Mouse (Mus musculus) embryonic facial prominence, embryonic 11.5 days (tissue): ENCODE data around the gene Prss54. TPM values are rescaled to one million over a fixed set of nuclear protein-coding genes. Genes with fewer than 3 reads are reported as not detected.
"Not testable (repeated sequence)": the region's sequence is repeated elsewhere in the genome, so short reads cannot be mapped to it uniquely, and the experiment has no call there.

ENCODE experiments used
- ATAC-seq: fragments of 200-750 bp; cut with Nextera tagmentation; replicated peaks from 2 replicates; pipeline ENCODE4 v1.8.0; 2017; ENCODE audit warnings: low read depth; ENCODE audit not compliant: insufficient number of reproducible peaks, low FRiP score, low TSS enrichment
- DNase-seq: peaks from one replicate; pipeline ENCODE4 v3.0.0-alpha.2; 2015; ENCODE audit warnings: low spot score
- H3K27ac ChIP-seq: fragments of 300-500 bp; sonication (generic); replicated peaks from 2 replicates; pipeline ENCODE4 v1.5.1; 2014; ENCODE audit warnings: mild to moderate bottlenecking, low read depth, low read length, control low read depth
- H3K27me3 ChIP-seq: fragments of 300-500 bp; sonication (generic); 2 replicates; pipeline ENCODE4 v1.6.1; 2014; ENCODE audit warnings: mild to moderate bottlenecking, low read length, moderate library complexity, mixed read lengths; ENCODE audit not compliant: control insufficient read depth, insufficient read depth
- H3K36me3 ChIP-seq: fragments of 300-500 bp; sonication (generic); replicated peaks from 2 replicates; pipeline ENCODE4 v1.6.1; 2014; ENCODE audit warnings: low read depth, mild to moderate bottlenecking, low read length, moderate library complexity, mixed read lengths; ENCODE audit not compliant: control insufficient read depth, insufficient read depth
- H3K4me1 ChIP-seq: fragments of 300-500 bp; sonication (generic); 2 replicates; pipeline ENCODE4 v1.6.1; 2014; ENCODE audit warnings: low read length, mixed read lengths; ENCODE audit not compliant: control insufficient read depth, insufficient read depth
- H3K4me2 ChIP-seq: fragments of 300-500 bp; sonication (generic); 2 replicates; pipeline ENCODE4 v1.6.1; 2014; ENCODE audit warnings: low read depth, mild to moderate bottlenecking, control low read depth, low read length, moderate library complexity
- H3K4me3 ChIP-seq: fragments of 300-500 bp; sonication (generic); 2 replicates; pipeline ENCODE4 v1.5.1; 2014; ENCODE audit warnings: low read depth, low read length, control low read depth
- H3K9ac ChIP-seq: fragments of 300-500 bp; sonication (generic); replicated peaks from 2 replicates; pipeline ENCODE4 v1.6.1; 2014; ENCODE audit warnings: mild to moderate bottlenecking, control low read depth, low read length
- H3K9me3 ChIP-seq: fragments of 300-500 bp; sonication (generic); replicated peaks from 2 replicates; pipeline ENCODE4 v1.6.1; 2016; ENCODE audit warnings: mild to moderate bottlenecking, low read length, inconsistent platforms, mixed read lengths; ENCODE audit not compliant: control insufficient read depth
- WGBS: fragments of 180-500 bp; shearing (Covaris S2); extraction: QIAGEN DNeasy Blood & Tissue Kit; methylation state at CpG from one replicate; pipeline ENCODE4 v1.1.7; 2014; 5-methylcytosine and 5-hydroxymethylcytosine counted together
- polyA plus RNA-seq: library from polyadenylated mRNA; unstranded; fragments of >200 nt; fragmentation: Nextera tagmentation; extraction: Ambion mirVana; gene quantifications from 2 replicates; pipeline ENCODE4 v1.2.1, GENCODE M21; 2014

The Prss54 gene
- polyA plus RNA-seq, 1 experiment from 2014 or later: not detected

DNA sequence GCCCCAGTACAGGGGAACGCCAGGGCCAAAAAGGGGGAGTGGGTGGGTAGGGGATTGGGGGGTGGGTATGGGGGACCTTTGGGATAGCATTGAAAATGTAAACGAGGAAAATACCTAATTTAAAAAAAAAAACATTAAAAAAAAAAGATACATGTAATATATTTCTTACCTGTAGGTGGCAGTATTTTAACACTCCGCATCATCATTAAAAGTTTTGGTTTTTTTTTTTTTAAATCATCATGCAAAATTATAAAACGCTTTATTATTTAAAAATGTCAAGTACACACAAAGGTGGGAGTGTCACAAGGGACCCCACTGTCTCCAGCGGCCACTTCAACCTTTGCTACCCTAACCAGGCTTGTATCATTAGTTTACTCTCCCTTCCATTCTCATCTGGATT, 30.4 kb upstream of the Prss54 start:
- ATAC-seq: not testable (repeated sequence)
- WGBS: 26% methylated on average over 4 of the region's 5 CpGs

DNA sequence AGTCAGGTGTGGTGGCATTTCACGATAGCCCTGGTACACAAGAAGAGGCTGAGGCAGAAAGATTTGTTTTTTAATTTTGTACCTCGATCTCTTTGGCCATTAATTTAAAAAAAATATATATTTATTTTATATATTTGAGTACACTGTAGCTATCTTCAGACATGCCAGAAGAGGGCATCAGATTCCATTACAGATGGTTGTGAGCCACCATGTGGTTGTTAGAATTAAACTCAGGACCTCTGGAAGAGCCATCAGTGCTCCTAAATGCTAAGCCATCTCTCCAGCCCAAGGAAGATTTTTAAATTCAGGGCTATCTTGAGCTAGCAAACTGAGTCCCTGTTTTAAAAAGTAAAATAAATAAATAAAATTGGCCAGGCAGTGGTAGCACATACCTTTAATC, 26.0 kb upstream of the Prss54 start:
- Histone ChIP-seq H3K4me2 (no peak overlapping the region), H3K9ac (no peak overlapping the region), H3K27ac (no peak overlapping the region), H3K36me3 (no peaks in the 10 kb centered on the region), H3K4me3 (no peak overlapping the region), H3K27me3 (no peaks in the 10 kb centered on the region), H3K9me3 (no peaks in the 10 kb centered on the region), H3K4me1 (no peaks in the 10 kb centered on the region)
- no peak for DNase-seq
- no peak for ATAC-seq
- WGBS: 66% methylated on average over 2 of the region's 2 CpGs

More for the DNA sequence above, 30.4 kb upstream of the Prss54 start:
- not testable (repeated sequence) for H3K9me3 ChIP-seq, H3K4me3 ChIP-seq, H3K4me2 ChIP-seq, H3K4me1 ChIP-seq, H3K36me3 ChIP-seq, H3K27me3 ChIP-seq, H3K27ac ChIP-seq, DNase-seq, H3K9ac ChIP-seq

DNA sequence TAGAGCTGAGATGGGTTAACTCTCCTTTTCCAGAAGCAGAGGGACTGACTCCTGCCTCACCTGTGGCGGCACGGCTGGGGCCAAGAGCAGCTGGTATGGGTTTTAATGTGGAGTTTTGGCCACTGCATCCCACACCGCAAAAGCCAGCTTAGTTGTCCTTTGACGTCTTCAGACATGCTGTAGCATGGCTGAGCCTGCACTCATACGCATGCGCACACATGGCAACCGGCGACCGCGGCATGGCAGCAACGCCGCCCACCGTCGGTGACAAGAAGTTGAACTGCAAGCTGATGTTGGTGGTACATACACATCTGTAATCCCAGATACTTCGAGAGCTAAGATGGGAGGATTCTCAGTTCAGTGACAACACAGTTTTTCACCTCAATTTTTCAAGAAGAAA, 25.2 kb upstream of the Prss54 start:
- Histone ChIP-seq H3K27ac (no peak overlapping the region), H3K4me1 (no peaks in the 10 kb centered on the region), H3K4me2 (no peak overlapping the region), H3K9me3 (no peaks in the 10 kb centered on the region), H3K36me3 (no peaks in the 10 kb centered on the region), H3K4me3 (no peak overlapping the region), H3K27me3 (no peaks in the 10 kb centered on the region), H3K9ac (no peak overlapping the region)
- DNase-seq (no peak), ATAC-seq (no peak; the same call in 1 of the 2 replicates)
- 76% methylated on average over 15 of the region's 15 CpGs for WGBS

DNA sequence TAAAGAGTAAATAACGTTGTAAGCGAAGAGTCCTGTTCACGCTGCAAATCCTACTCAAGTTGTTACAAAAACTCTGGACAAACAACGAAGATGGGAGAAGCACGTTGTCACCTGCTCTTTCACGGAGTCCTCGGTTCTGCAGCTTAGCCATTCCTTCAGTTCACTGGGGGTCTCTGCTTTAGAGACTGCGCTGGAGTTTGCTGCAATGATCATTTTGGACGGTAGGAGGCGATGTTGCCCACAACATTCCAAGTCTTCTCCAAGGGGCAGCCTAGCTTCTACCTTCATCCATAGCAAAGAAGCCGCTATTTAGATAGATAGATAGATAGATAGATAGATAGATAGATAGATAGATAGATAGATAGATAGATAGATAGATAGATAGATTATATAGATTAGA, 23.7 kb upstream of the Prss54 start:
- H3K4me1 ChIP-seq: no peaks in the 10 kb centered on the region
- ATAC-seq (no peak), DNase-seq (peak; percentile 84)
- H3K4me2 ChIP-seq: no peak overlapping the region
- H3K36me3 ChIP-seq: no peaks in the 10 kb centered on the region
- WGBS: 11% methylated on average over 11 of the region's 11 CpGs
- no peaks in the 10 kb centered on the region for H3K9me3 ChIP-seq
- H3K4me3 ChIP-seq: no peak overlapping the region
- H3K27me3 ChIP-seq: no peaks in the 10 kb centered on the region
- no peak overlapping the region for H3K27ac ChIP-seq
- H3K9ac ChIP-seq: no peak overlapping the region

DNA sequence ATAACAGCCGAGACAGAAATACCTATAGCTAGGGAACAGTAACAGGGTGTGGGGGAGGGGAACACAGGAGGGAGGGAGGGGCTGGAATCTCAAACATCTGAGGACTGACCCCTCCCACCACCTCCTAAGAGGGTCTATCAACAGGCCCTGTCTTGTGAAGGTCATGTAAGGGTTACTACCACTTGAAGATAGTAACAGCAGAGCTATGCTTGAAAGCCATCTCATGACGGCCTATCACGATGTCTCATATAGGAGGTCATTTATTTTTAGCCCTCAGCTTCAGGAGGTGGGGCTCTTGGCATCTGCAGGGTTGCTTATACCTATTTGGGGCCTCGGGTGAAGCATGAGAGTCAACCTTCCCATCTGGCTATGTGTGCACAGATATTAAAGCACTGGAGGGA, 20.7 kb upstream of the Prss54 start:
- no peak for DNase-seq
- no peak overlapping the region for H3K9ac ChIP-seq

DNA sequence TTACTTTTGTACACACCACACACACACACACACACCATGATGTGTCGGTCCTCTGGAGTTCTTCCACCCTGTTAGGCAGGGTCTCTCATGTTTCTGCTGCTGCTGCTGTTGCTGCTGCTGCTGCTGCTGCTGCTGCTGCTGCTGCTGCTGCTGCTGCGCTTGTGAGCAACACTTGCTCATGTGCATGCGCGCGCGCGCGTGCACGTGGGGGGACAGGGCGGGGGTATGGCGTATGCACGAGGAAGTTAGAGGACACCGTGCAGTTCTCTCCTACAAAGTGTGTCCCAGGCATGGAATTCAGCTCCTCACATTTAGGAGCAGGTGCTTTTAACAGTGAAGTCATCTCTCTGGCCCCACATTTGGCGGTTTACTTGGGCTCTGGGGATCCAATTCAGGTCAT, 19.0 kb upstream of the Prss54 start:
- 84% methylated on average over 14 of the region's 14 CpGs for WGBS
- DNase-seq (no peak), ATAC-seq (no peak)
- H3K27ac ChIP-seq: no peak overlapping the region
- no peaks in the 10 kb centered on the region for H3K4me1 ChIP-seq
- no peaks in the 10 kb centered on the region for H3K9me3 ChIP-seq
- H3K4me3 ChIP-seq: no peak overlapping the region
- H3K27me3 ChIP-seq: no peaks in the 10 kb centered on the region
- no peak overlapping the region for H3K9ac ChIP-seq
- no peak overlapping the region for H3K4me2 ChIP-seq
- no peaks in the 10 kb centered on the region for H3K36me3 ChIP-seq

More for the DNA sequence above, 20.7 kb upstream of the Prss54 start:
- Histone ChIP-seq H3K9me3 (no peaks in the 10 kb centered on the region), H3K27ac (no peak overlapping the region), H3K4me1 (no peaks in the 10 kb centered on the region), H3K36me3 (no peaks in the 10 kb centered on the region), H3K4me2 (no peak overlapping the region), H3K4me3 (no peak overlapping the region), H3K27me3 (no peaks in the 10 kb centered on the region)
- no peak for ATAC-seq
- WGBS: 62% methylated on average over 4 of the region's 4 CpGs

DNA sequence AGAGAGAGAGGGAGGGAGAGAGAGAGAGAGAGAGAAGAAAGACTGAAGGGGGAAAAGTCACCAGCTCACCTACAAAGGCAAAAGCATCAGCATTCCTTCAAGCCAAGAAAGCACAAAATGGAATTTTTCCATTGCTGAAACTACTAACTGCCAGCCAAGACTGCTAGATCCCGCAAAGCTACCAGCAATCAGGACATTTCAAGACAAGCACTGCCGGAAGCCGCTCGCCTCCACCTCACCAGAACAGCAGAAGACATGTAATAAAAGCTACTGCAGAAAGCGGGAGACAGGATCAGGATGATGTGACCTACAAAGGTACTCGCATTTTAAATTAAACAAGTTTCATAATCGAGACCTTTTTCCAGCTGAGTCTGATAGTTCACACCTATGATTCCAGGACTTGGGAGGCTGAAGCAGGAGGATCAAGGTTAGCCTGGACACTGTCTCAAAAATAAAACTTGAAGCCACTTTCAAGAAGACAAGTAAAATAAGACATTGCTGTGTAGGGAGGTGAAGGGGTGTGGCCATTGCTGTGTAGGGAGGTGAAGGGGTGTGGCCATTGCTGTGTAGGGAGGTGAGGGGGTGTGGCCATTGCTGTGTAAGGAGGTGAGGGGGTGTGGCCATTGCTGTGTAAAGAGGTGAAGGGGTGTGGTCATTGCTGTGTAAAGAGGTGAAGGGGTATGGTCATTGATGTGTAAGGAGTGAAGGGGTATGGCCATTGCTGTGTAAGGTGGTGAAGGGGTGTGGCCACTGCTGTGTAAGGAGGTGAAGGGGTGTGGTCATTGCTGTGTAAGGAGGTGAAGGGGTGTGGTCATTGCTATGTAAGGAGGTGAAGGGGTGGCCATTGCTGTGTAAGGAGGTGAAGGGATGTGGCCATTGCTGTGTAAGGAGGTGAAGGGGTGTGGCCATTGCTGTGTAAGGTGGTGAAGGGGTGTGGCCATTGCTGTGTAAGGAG, 17.6 kb upstream of the Prss54 start:
- H3K4me1 ChIP-seq: no peaks in the 10 kb centered on the region
- DNase-seq: no peak
- no peak overlapping the region for H3K4me2 ChIP-seq
- H3K9ac ChIP-seq: no peak overlapping the region
- no peaks in the 10 kb centered on the region for H3K27me3 ChIP-seq
- no peaks in the 10 kb centered on the region for H3K36me3 ChIP-seq
- H3K4me3 ChIP-seq: no peak overlapping the region
- no peak for ATAC-seq
- 91% methylated on average over 7 of the region's 7 CpGs for WGBS
- no peaks in the 10 kb centered on the region for H3K9me3 ChIP-seq
- H3K27ac ChIP-seq: no peak overlapping the region

DNA sequence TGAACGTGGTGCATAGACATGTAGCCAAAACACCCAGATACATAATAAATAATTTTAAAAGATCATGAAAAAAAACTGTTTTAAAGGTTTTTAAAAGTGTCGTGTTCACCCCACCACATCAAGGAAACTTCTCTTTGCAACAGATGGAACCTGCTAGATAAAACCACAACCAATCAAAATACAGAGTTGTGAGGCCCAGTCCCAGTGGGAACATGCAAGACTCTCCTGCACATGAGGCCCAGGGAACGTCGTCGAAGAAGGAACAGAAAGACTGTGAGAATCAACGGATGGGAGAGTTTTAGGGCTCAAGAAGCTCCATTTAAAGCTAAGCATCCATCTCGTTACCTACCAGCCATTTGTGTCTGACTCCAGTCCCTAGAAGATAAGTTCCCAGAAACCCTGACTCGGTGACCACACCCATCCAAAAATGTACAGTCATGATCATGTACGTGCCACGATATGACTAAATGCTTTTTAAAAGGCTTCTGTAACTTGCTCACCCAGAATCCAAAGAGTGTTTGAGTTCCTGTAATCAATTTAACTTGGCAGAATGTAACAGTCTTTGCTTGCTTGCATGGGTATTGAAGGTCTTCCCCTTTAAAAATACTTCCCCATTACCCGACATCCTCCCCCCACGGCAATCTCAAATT, 16.1 kb upstream of the Prss54 start:
- Histone ChIP-seq H3K4me3 (no peak overlapping the region), H3K4me2 (no peak overlapping the region), H3K36me3 (no peaks in the 10 kb centered on the region), H3K27ac (no peak overlapping the region), H3K27me3 (no peaks in the 10 kb centered on the region), H3K9me3 (no peaks in the 10 kb centered on the region), H3K9ac (no peak overlapping the region), H3K4me1 (no peaks in the 10 kb centered on the region)
- WGBS: 85% methylated on average over 12 of the region's 12 CpGs
- DNase-seq: no peak
- ATAC-seq: no peak
